Mouse (Mus musculus) activated CD4-positive, CD25-positive, alpha-beta regulatory T cell (primary cell): ENCODE data around the gene Gm18596. TPM values are rescaled to one million over a fixed set of nuclear protein-coding genes. Genes with fewer than 3 reads are reported as not detected.

Experiments
- polyA plus RNA-seq, 2 experiments: library from polyadenylated mRNA; unstranded; fragments of 100-300 nt; shearing (Covaris generic); gene quantifications; one replicate each; pipeline ENCODE4 v1.2.1; 2017

The Gm18596 gene
- not detected for polyA plus RNA-seq

GRCm38 (mm10) chr10:77741924-77742688, at the start of gene Gm18596:
Gm18596 (minus strand) TSS chr10:77742638.

GRCm38 (mm10) chr10:77787876-77788275, 45.4 kb upstream of the Gm18596 start, which contains the start of gene Gm7137:
Gm7137 (minus strand) TSS chr10:77788200.

GRCm38 (mm10) chr10:77782442-77782841, 40.0 kb upstream of the Gm18596 start, which contains the start of gene Gm3250:
Gm3250 (minus strand) TSS chr10:77782542.

GRCm38 (mm10) chr10:77776844-77777243, 34.4 kb upstream of the Gm18596 start, which contains the start of gene Gm7138:
Gm7138 (minus strand) TSS chr10:77776944.

GRCm38 (mm10) chr10:77771225-77771624, 28.8 kb upstream of the Gm18596 start, which contains the start of gene Gm3238:
Gm3238 (minus strand) TSS chr10:77771325.

GRCm38 (mm10) chr10:77759582-77759981, 17.1 kb upstream of the Gm18596 start, which contains the start of gene Gm3233:
Gm3233 (minus strand) TSS chr10:77759682.

GRCm38 (mm10) chr10:77751254-77751653, 8.8 kb upstream of the Gm18596 start, which contains the start of gene Gm9736:
Gm9736 (minus strand) TSS chr10:77751354.

GRCm38 (mm10) chr10:77726186-77726585, 16.3 kb downstream of the Gm18596 start, which contains the start of gene Gm10100:
Gm10100 (plus strand) TSS chr10:77726486.

GRCm38 (mm10) chr10:77720299-77720698, 22.1 kb downstream of the Gm18596 start, which contains the start of gene Krtap12-1:
Krtap12-1 (plus strand) TSS chr10:77720599.

GRCm38 (mm10) chr10:77715507-77715906, 26.9 kb downstream of the Gm18596 start, which contains the start of gene Gm10142:
Gm10142 (plus strand) TSS chr10:77715807.

GRCm38 (mm10) chr10:77711157-77711556, 31.3 kb downstream of the Gm18596 start, which contains the start of gene Gm10024:
Gm10024 (plus strand) TSS chr10:77711457.

GRCm38 (mm10) chr10:77706326-77706725, 36.1 kb downstream of the Gm18596 start, which contains the start of gene Gm10272:
Gm10272 (plus strand) TSS chr10:77706626.

GRCm38 (mm10) chr10:77697133-77697532, 45.3 kb downstream of the Gm18596 start, which contains the start of gene Gm9508:
Gm9508 (minus strand) TSS chr10:77697233.

Other genes with a start within 250 kb of the Gm18596 start
- gene Fam207a, start 226.9 kb downstream of the Gm18596 start, polyA plus RNA-seq: 10 to 100 TPM; 49.3 to 61.8 TPM
- 100 to 1,000 TPM; 393 to 587 TPM for gene Itgb2, start 212.4 kb downstream of the Gm18596 start, polyA plus RNA-seq
- 10 to 100 TPM; 80.5 to 89.8 TPM for gene Pttg1ip, start 160.9 kb downstream of the Gm18596 start, polyA plus RNA-seq
- gene Sumo3, start 136.5 kb downstream of the Gm18596 start, polyA plus RNA-seq: 100 to 1,000 TPM; 101 to 149 TPM
- gene Gm49325, start 136.4 kb downstream of the Gm18596 start, polyA plus RNA-seq: not detected
- 10 to 100 TPM; 44.2 to 47.5 TPM for gene Ube2g2, start 120.4 kb downstream of the Gm18596 start, polyA plus RNA-seq
- gene Tspear, start 56.1 kb downstream of the Gm18596 start, polyA plus RNA-seq: under 1 TPM; 0.29 to 0.33 TPM
- not detected for gene Gm19402, start 51.9 kb downstream of the Gm18596 start, polyA plus RNA-seq
- not detected for gene Gm9508, start 45.4 kb downstream of the Gm18596 start, polyA plus RNA-seq
- gene Gm10272, start 36.0 kb downstream of the Gm18596 start, polyA plus RNA-seq: not detected
- gene Gm10024, start 31.2 kb downstream of the Gm18596 start, polyA plus RNA-seq: under 1 TPM in 1 of 2 experiments, not detected in 1; 0.65 TPM
- not detected for gene Gm10142, start 26.8 kb downstream of the Gm18596 start, polyA plus RNA-seq
- gene Krtap12-1, start 22.0 kb downstream of the Gm18596 start, polyA plus RNA-seq: not detected
- not detected for gene Gm10100, start 16.2 kb downstream of the Gm18596 start, polyA plus RNA-seq
- not detected for gene Gm9736, start 8.7 kb upstream of the Gm18596 start, polyA plus RNA-seq
- not detected for gene Gm3233, start 17.0 kb upstream of the Gm18596 start, polyA plus RNA-seq
- gene Gm3238, start 28.7 kb upstream of the Gm18596 start, polyA plus RNA-seq: not detected
- gene Gm7138, start 34.3 kb upstream of the Gm18596 start, polyA plus RNA-seq: not detected
- gene Gm3250, start 39.9 kb upstream of the Gm18596 start, polyA plus RNA-seq: not detected
- gene Gm7137, start 45.6 kb upstream of the Gm18596 start, polyA plus RNA-seq: not detected
- not detected for gene Gm9639, start 52.4 kb upstream of the Gm18596 start, polyA plus RNA-seq
- gene Gm19668, start 56.5 kb upstream of the Gm18596 start, polyA plus RNA-seq: not detected
- not detected for gene Gm9507, start 69.2 kb upstream of the Gm18596 start, polyA plus RNA-seq
- not detected for gene Gm2696, start 72.0 kb upstream of the Gm18596 start, polyA plus RNA-seq
- gene Krtap10-4, start 84.5 kb upstream of the Gm18596 start, polyA plus RNA-seq: under 1 TPM in 1 of 2 experiments, not detected in 1; 0.21 TPM
- gene Krtap10-10, start 93.3 kb upstream of the Gm18596 start, polyA plus RNA-seq: not detected
- not detected for gene Gm36176, start 104.2 kb upstream of the Gm18596 start, polyA plus RNA-seq
- not detected for gene Gm10318, start 110.2 kb upstream of the Gm18596 start, polyA plus RNA-seq
- not detected for gene Gm3285, start 119.3 kb upstream of the Gm18596 start, polyA plus RNA-seq
- gene Lrrc3, start 159.9 kb upstream of the Gm18596 start, polyA plus RNA-seq: under 1 TPM in 1 of 2 experiments, not detected in 1; 0.22 TPM
- 1 to 10 TPM; 1.2 to 1.7 TPM for gene Trpm2, start 227.9 kb upstream of the Gm18596 start, polyA plus RNA-seq
- gene 1810043G02Rik, start 235.9 kb upstream of the Gm18596 start, polyA plus RNA-seq: 10 to 100 TPM in 1 of 2 experiments, 1 to 10 TPM in 1; 5.0 to 11.3 TPM